Mouse (Mus musculus) embryo, embryonic 10 days (tissue): ENCODE measurements around the gene Dgcr8.
"Not testable (repeated sequence)": the region's sequence is repeated elsewhere in the genome, so short reads cannot be mapped to it uniquely, and the experiment has no call there.

Experiments used
- DNase-seq: peaks from one replicate; pipeline ENCODE4 v3.0.0-alpha.2; 2015; ENCODE audit warnings: low spot score

Dgcr8 gene

DNA sequence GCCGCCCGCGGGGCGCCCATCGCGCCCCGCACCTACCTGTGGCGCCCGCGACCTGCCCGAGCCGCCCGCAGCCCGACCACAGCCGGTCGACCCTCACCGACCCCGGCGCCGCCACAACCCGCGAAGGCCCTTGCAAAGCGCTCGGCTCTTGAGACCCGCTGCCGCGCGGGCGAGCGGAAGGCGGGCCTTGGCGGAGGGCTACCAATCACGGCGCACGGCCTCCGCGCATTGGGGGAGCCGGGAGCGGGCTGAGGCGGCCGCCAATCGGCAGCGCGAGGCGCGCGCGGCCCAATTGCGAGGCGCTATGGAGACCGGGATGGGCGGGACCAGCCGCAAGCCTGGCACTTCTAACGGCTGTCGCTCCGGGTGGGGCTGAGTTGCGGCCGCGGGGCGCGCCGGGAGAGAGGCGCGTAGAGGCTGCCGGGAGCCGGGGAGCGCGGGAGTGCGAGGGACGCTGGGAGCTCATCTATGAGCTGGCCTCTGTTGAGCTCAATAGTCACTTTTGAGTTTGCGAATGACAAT lies at the start of gene Dgcr8:
TSS of gene Dgcr8 (minus strand) at position 180 of the 522 bp plus-strand sequence.
- DNase-seq, result peak; percentile 98

- DNase-seq, result no peak
These were observed 48.2 kb upstream of the Dgcr8 start for GRCm38 (mm10) chr16:18337261-18337660.

- no peak for DNase-seq
These were observed 46.9 kb upstream of the Dgcr8 start for GRCm38 (mm10) chr16:18335981-18336380.

DNA sequence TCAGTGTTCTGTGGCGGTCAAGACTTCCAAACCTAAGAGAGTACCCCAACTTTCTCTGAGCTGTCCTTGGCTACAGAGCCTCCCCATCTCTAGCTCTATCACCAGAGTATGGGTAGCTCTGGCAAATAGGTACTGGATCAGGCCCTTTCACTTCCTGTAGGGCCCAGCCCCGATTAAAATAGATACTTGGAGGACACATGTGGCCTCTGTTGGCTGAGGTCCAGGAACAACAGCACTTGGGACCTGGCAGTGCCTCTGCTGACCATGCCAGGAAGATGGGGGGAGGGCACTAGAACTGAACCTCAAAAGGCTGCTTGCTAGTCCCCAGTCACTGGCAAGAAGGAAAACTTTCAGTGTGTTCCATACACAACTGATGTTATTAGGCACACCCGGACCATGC lies 44.9 kb upstream of the Dgcr8 start:
- no peak for DNase-seq

DNA sequence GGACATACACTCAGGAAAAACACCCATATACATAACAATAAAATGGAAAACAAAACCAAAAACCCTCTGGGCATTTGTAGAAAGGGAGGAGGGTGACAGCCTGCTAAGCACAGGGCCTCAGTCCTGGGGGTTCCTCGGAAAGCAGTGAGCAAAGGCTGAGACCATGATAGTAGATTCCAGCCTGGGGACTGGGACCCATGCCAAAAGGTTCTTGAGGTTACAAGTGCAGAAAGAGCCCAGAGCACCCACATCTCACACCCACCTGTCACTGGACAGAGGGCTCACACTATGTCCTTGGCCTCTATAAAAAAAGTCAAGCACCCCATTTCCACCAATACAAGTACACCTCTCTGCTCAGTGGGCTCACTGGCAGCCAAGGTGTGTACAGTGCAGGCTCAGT lies 39.5 kb upstream of the Dgcr8 start:
- DNase-seq, result no peak

GRCm38 (mm10) chr16:18327936-18328335 lies 38.9 kb upstream of the Dgcr8 start:
- DNase-seq, result no peak

- no peak for DNase-seq
These were observed 36.7 kb upstream of the Dgcr8 start for GRCm38 (mm10) chr16:18325741-18326140.

GRCm38 (mm10) chr16:18324031-18324430 lies 35.0 kb upstream of the Dgcr8 start:
- DNase-seq, result no peak

DNA sequence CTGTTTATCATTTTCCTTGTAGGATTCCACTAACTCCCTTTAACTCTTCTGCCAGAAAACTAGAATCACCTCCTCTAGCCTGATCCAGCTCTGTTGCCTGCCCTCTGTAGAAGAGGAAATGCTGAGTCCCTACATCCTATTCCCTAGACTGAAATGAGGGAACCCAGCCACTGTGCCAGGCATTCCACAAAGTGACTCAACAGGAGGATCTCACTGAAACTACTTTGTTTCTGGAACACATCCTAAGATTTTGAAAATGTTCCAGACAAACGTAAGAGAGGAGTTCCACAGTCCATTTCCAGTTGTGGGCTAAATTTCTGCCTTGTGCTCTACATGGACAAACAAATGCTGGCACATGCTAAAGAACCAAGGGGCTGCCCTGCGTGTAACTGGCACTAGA lies 34.4 kb upstream of the Dgcr8 start:
- DNase-seq, result no peak

DNA sequence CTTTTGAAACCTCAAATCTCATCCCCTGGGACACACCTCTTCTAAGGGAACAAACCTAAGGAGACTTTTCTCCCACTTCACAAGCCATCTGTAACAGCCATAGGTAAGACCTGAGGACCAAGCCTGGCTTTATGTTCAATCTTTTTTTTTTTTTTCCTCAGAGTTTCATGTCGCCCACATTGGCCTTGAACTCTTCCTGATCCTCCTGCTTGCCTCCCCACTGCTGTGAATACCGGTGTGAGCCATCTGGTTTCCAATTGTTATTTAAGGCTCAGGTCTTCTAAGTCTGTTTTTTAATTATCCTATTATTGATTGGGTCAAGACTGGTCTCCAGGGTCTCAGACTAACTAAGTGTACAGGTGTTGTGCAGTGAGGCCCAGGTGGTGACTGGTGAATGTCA lies 32.4 kb upstream of the Dgcr8 start:
- no peak for DNase-seq

DNA sequence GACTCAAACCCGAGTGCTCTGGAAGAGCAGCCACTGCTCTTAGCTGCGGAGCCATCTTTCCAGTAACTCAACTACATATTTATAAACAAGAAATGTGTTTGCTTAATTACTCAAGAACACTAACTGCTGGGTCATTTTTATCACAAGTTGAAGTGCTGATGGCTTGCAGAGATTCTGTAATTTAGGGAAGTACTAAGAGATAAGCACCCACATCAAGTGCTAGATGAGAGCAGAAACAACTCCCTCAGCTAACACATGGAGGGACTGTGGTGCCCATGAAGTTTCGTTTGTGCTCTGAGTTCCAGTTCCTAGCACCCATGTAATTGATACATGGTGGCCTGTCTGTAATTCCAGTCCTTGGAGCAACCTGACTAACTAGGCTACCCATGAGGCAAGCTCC lies 29.9 kb upstream of the Dgcr8 start:
- DNase-seq, result no peak

DNA sequence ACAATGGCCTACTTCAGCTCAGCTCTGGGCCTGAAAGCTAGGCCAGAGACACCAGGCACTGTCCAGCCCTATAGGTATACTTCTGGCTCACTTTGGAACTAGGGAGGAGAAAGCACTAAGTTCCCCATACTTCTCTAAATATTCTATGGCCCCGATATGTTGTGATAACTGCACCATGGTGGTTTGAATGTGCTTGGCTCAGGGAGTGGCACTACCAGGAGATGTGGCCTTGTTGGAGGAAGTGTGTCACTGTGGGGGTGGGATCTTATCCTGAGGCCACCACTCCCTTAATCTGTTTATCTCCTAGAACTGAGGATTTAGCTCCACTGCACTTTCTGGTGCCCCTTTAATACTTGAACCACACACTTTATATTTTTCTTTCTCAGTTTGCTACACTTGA lies 19.1 kb upstream of the Dgcr8 start:
- DNase-seq, result no peak

GRCm38 (mm10) chr16:18289614-18290013 lies 568 bp upstream of the Dgcr8 start:
- DNase-seq, result not testable (repeated sequence)

DNA sequence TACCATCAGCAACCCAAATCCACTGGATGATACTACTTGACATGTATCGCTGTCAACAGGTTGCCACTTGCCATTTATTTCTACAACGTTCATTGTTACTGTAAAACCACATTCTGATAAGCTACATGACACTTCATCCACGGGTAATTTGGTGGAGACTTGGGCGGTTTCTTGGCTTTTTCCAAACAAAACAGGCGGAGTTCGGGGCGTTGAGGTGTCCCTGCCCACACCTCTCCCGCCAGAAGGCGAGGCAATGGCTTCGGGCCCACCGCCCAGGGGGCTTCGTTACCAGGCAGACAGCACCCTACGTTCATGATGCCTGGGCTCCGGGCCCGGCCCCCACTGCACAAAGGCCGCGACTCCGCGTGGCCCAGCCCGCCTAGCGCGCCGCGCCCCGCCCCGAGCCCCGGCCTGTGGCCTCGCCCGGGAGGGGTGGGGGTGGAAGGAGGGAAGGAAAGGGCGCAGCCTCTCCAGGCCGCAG lies 425 bp downstream of the Dgcr8 start:
- DNase-seq, result peak; percentile 49

DNA sequence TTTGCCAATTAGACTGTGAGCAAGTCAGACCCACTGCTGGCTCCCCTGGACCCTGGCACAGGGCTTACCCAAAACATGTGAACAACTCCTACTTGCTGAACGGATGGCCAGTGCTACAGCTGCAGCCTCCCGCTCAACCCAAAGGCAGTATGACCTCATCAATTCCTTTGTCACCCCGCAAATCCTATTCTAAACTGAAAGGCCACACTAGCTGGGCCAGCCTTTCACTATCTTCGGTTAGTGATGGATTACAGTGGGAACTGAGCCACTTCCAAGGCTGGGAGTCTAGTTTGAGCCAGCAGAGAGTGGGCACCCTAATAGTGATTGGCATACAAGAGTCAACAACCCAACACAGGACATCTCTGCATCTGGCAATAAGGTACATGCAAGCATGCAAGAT lies 880 bp downstream of the Dgcr8 start:
- peak; percentile 32 for DNase-seq

DNA sequence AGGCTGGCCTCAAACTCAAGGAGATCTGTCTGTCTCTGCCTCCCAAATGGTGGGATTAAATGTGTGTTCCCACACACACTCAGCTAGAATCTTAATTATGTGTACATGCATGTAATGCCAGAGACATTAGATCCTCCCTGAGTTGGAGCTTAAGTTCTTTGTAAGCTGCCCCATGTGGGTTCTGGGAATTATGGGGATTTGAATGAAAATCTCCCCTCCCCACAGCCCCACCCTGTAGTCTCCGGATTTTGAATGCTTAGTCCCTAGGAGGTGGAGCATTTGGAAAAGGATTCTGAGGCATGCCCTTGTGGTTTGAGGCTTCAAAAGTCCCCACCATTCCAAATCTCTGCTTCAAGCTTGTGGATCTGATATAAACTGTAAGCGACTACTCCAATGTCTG lies 13.9 kb downstream of the Dgcr8 start:
- DNase-seq, result no peak

GRCm38 (mm10) chr16:18268182-18268581 lies 20.9 kb downstream of the Dgcr8 start:
- DNase-seq, result no peak

DNA sequence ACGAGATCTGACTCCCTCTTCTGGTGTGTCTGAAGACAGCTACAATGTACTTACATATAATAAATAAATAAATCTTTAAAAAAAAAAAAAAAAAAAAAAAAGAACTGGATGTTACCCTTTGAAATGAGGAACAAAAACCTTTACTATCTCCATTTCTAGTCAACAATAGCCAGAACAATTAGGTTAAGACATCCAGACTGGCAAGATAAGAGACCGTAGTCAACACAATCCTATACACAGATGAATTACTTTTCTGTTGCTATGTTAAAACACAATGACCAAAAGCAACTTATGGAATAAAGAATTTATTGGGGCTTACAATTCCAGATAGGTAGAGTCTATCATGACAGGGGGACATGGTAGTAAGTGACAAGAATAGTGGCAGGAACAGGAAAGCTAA lies 24.0 kb downstream of the Dgcr8 start:
- DNase-seq, result no peak

DNA sequence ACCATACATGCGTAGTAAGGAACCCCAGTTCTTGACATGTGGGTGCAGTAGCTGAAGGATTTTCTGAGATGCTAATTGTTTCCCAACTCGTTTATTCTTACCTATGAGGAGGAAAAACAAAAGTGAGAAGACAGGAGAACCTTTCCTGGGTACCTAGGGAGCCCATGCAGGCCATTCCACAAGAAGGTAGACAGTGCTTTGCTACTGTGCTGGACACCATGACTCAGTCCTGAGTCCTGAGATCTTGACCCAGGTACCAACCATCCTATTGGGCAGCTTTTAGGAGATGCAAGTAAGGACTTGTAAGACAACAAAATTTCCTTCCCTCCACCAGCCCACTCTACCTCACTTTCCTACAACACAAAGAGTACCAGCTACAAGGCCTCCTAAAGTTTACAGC lies 30.8 kb downstream of the Dgcr8 start, which contains the start of gene Gm49776:
TSS of gene Gm49776 (minus strand) at position 101 of the 400 bp plus-strand sequence.
- DNase-seq, result no peak

DNA sequence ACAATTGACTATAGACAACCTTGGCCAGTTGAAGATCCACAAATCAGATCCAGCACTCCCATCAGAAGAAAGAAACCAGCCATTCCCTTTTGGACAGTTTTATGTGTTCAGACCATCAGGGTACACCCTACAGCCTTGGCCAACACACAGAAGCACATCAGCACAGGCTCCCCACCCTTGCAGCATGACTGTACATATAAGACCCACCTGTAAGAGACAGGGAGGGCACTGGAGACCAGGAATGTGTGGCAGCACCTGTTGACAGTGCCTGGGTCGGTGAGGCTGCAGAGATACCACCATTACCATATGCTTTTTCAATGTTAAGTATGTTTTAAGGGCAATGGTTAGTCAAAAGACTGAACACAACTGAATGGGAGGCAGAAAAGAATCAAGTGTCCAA lies 35.2 kb downstream of the Dgcr8 start:
- DNase-seq, result no peak

DNA sequence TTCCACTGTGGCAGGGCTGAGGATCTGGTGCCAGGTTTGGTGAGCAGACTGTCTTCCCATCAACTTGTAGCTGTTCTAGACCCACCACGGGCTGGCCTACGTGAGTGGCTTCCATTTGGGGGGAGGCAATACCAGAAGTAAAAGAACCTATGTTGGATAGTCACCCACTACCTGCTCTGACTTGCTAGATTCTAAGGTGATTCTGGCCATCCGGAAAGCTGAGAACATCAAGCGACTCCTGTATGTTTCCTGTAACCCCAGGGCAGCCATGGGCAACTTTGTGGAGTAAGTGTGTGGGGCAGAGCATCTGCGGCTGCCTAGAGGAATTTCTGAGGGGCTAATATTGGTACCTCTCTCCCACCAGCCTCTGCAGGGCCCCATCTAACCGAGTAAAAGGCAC lies 36.3 kb downstream of the Dgcr8 start:
- DNase-seq, result no peak

DNA sequence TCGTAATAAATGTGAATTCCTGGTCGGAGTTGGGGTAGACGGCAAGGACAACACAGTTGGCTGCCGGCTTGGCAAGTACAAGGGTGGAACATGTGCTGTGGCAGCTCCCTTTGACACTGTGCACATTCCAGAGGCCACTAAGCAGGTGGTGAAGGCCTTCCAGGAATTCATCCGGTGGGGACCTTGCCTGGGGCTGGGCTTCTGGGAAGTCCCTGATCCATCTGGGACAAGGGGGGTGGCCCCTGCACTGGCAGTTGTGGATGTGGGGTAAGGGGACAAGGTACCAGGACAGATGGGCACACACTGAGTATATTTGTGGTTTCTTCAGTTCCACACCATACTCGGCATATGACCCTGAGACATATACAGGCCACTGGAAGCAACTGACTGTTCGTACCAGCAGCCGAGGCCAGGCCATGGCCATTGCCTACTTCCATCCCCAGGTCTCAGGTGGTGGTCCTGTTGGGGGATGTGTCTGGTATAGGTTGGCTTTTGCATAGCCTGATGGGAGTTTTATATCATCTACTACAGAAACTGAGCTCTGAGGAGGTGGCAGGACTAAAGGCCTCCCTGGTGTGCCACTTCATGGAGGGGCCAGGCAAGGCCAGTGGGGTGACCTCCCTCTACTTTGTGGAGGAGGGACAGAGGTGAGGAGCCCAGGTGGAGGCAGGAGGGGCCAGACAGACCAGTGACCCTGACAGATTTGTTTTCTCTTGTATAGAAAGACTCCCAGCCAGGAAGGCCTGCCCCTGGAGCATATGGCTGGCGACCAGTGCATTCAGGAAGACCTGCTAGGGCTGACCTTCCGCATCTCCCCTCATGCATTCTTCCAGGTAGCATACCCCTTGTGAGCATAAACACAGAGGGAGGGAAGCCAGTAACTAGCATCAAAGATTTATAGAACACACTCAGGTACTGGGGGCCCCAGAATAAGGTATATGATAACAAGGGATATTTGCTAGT lies 37.9 kb downstream of the Dgcr8 start:
- no peak for DNase-seq

DNA sequence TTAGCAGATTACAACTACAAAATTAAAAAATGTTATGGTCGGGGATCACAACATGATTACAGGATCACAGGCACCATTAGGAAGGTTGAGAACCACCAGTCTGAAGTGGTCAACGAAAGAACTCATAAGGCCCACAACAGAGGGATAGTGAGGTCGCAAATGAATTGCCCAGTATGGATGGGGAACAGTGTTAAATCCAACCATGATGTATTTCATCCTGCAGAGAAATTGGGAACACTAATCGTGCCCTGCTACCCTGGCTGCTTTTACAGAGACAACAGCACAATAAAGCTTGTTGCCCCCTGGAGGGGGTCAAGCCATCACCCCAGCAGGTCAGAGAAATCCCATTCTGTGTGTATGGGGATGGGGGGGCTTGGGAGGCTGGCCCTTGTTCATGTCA lies 38.8 kb downstream of the Dgcr8 start:
- no peak for DNase-seq
